Mouse (Mus musculus): ENCODE measurements around the gene Rab44. TPM values are rescaled to one million over a fixed set of nuclear protein-coding genes. Genes with fewer than 3 reads are reported as not detected.
"Not testable (repeated sequence)": the region's sequence is repeated elsewhere in the genome, so short reads cannot be mapped to it uniquely, and the experiment has no call there.

Rab44 gene
- total RNA-seq, 1 experiment from 2014 or later = 147 TPM

- ATAC-seq (replicated peaks; ENCODE audit: low read depth, poor library complexity, severe bottlenecking) = no peak
Measured at GRCm38 (mm10) chr17:29086916-29087315, 27.0 kb upstream of the Rab44 start.

GRCm38 (mm10) chr17:29090776-29091175 lies 23.2 kb upstream of the Rab44 start, which contains the start of gene Cdkn1a:
Cdkn1a (plus strand) TSS chr17:29090976.
- no peak for ATAC-seq (replicated peaks; ENCODE audit: low read depth, poor library complexity, severe bottlenecking)

GRCm38 (mm10) chr17:29091348-29091944 lies 22.5 kb upstream of the Rab44 start:
- ATAC-seq (replicated peaks; ENCODE audit: low read depth, poor library complexity, severe bottlenecking) = no peak

- no peak for ATAC-seq (replicated peaks; ENCODE audit: low read depth, poor library complexity, severe bottlenecking)
Measured at GRCm38 (mm10) chr17:29092497-29092896, 21.4 kb upstream of the Rab44 start.

- peak; percentile 72 for ATAC-seq (replicated peaks; ENCODE audit: low read depth, poor library complexity, severe bottlenecking)
Measured at GRCm38 (mm10) chr17:29093110-29093952, 20.6 kb upstream of the Rab44 start.

- ATAC-seq (replicated peaks; ENCODE audit: low read depth, poor library complexity, severe bottlenecking) = 0 out of 2 replicates have a peak, but pooled peaks have one; percentile 1
Measured at GRCm38 (mm10) chr17:29093961-29094309, 20.0 kb upstream of the Rab44 start.

GRCm38 (mm10) chr17:29094310-29095181 lies 19.4 kb upstream of the Rab44 start:
- ATAC-seq (replicated peaks; ENCODE audit: low read depth, poor library complexity, severe bottlenecking) = peak; percentile 1; the same call in 1 of the 2 replicates

- ATAC-seq (replicated peaks; ENCODE audit: low read depth, poor library complexity, severe bottlenecking) = peak; percentile 80
Measured at GRCm38 (mm10) chr17:29095201-29095733, 18.7 kb upstream of the Rab44 start.

GRCm38 (mm10) chr17:29096245-29096644 lies 17.7 kb upstream of the Rab44 start:
- ATAC-seq (replicated peaks; ENCODE audit: low read depth, poor library complexity, severe bottlenecking) = no peak

GRCm38 (mm10) chr17:29096851-29097561 lies 16.9 kb upstream of the Rab44 start:
- no peak for ATAC-seq (replicated peaks; ENCODE audit: low read depth, poor library complexity, severe bottlenecking)

GRCm38 (mm10) chr17:29098291-29098690 lies 15.7 kb upstream of the Rab44 start:
- ATAC-seq (replicated peaks; ENCODE audit: low read depth, poor library complexity, severe bottlenecking) = no peak

- ATAC-seq (replicated peaks; ENCODE audit: low read depth, poor library complexity, severe bottlenecking) = peak; percentile 26
Measured at GRCm38 (mm10) chr17:29099076-29099475, 14.9 kb upstream of the Rab44 start.

- ATAC-seq (replicated peaks; ENCODE audit: low read depth, poor library complexity, severe bottlenecking) = no peak
Measured at GRCm38 (mm10) chr17:29100627-29101026, 13.3 kb upstream of the Rab44 start.

GRCm38 (mm10) chr17:29110356-29110755 lies 3.6 kb upstream of the Rab44 start:
- not testable (repeated sequence) for ATAC-seq (replicated peaks; ENCODE audit: low read depth, poor library complexity, severe bottlenecking)

- peak; percentile 87 for ATAC-seq (replicated peaks; ENCODE audit: low read depth, poor library complexity, severe bottlenecking)
Measured at GRCm38 (mm10) chr17:29111332-29111731, 2.6 kb upstream of the Rab44 start.

- no peak for ATAC-seq (replicated peaks; ENCODE audit: low read depth, poor library complexity, severe bottlenecking)
Measured at GRCm38 (mm10) chr17:29116023-29116422, 2.1 kb downstream of the Rab44 start.

GRCm38 (mm10) chr17:29117006-29117648 lies 3.2 kb downstream of the Rab44 start:
- no peak for ATAC-seq (replicated peaks; ENCODE audit: low read depth, poor library complexity, severe bottlenecking)

GRCm38 (mm10) chr17:29118057-29118456 lies 4.1 kb downstream of the Rab44 start:
- no peak for ATAC-seq (replicated peaks; ENCODE audit: low read depth, poor library complexity, severe bottlenecking)

- no peak for ATAC-seq (replicated peaks; ENCODE audit: low read depth, poor library complexity, severe bottlenecking)
Measured at GRCm38 (mm10) chr17:29120666-29121065, 6.7 kb downstream of the Rab44 start.
